Mouse (Mus musculus): Measurements from ENCODE around the gene 1700001C19Rik. TPM values are rescaled to one million over a fixed set of nuclear protein-coding genes. Genes with fewer than 3 reads are reported as not detected.

1700001C19Rik gene
- total and polyA plus RNA-seq, 2 experiments from 2014 or later, result 0.22 to 0.46 TPM

GRCm38 (mm10) chr17:47371451-47371850, 65.7 kb downstream of the 1700001C19Rik start:
- no peak overlapping the region for H3K27ac ChIP-seq (ENCODE audit: low read depth, low read length)
- ATAC-seq (ENCODE audit: low FRiP score) (peak; percentile 70; the same call in 1 of the 2 replicates), DNase-seq (ENCODE audit: low spot score) (peak; percentile 83)
- H3K4me3 ChIP-seq (ENCODE audit: low read depth, low read length), result no peak overlapping the region
- no peak overlapping the region for H3K4me2 ChIP-seq (ENCODE audit: low read depth, low read length, poor library complexity, severe bottlenecking)
- H3K9me3 ChIP-seq (ENCODE audit: low read length), result no peaks in the 10 kb centered on the region
- WGBS, result 7% methylated on average over 4 of the region's 4 CpGs
- no peak overlapping the region for H3K9ac ChIP-seq (replicated peaks; ENCODE audit: low read length, poor library complexity, severe bottlenecking)
- H3K4me1 ChIP-seq (ENCODE audit: insufficient read depth, low read length), result no peaks in the 10 kb centered on the region
- H3K36me3 ChIP-seq (ENCODE audit: insufficient read depth, low read length), result peaks cover 38% of the 10 kb centered on the region
- no peaks in the 10 kb centered on the region for H3K27me3 ChIP-seq (ENCODE audit: insufficient read depth, low read length)
- peak; percentile 94 for TF ChIP-seq CTCF (IDR thresholded peaks at IDR 0.05)

GRCm38 (mm10) chr17:47369087-47369443, 68.1 kb downstream of the 1700001C19Rik start:
- Histone ChIP-seq H3K9me3 (ENCODE audit: low read length) (no peaks in the 10 kb centered on the region), H3K27ac (ENCODE audit: low read depth, low read length) (peak overlapping the region; percentile 80; the same call in 1 of the 2 replicates), H3K9ac (replicated peaks; ENCODE audit: low read length, poor library complexity, severe bottlenecking) (peak overlapping the region; percentile 71), H3K4me1 (ENCODE audit: insufficient read depth, low read length) (no peaks in the 10 kb centered on the region), H3K4me3 (ENCODE audit: low read depth, low read length) (peak overlapping the region; percentile 64), H3K4me2 (ENCODE audit: low read depth, low read length, poor library complexity, severe bottlenecking) (peak overlapping the region; percentile 83), H3K27me3 (ENCODE audit: insufficient read depth, low read length) (no peaks in the 10 kb centered on the region), H3K36me3 (ENCODE audit: insufficient read depth, low read length) (peaks cover 17% of the 10 kb centered on the region)
- DNase-seq (ENCODE audit: low spot score), result no peak
- WGBS, result under 1% methylated on average over 20 of the region's 20 CpGs
- ATAC-seq (ENCODE audit: low FRiP score), result peak; percentile 73
- TF ChIP-seq CTCF (IDR thresholded peaks at IDR 0.05), result no peak

GRCm38 (mm10) chr17:47368401-47369086, 68.6 kb downstream of the 1700001C19Rik start, which contains the start of gene Mrps10:
Mrps10 (plus strand) TSS chr17:47368887.
- Histone ChIP-seq H3K9ac (replicated peaks; ENCODE audit: low read length, poor library complexity, severe bottlenecking) (peak within 1 kb of the TSS; percentile 71), H3K4me2 (ENCODE audit: low read depth, low read length, poor library complexity, severe bottlenecking) (peak within 1 kb of the TSS; percentile 83), H3K27me3 (ENCODE audit: insufficient read depth, low read length) (no peaks in the 10 kb centered on the region), H3K36me3 (ENCODE audit: insufficient read depth, low read length) (peaks cover 14% of the 10 kb centered on the region), H3K27ac (ENCODE audit: low read depth, low read length) (peak within 1 kb of the TSS; percentile 80), H3K4me1 (ENCODE audit: insufficient read depth, low read length) (no peaks in the 10 kb centered on the region), H3K9me3 (ENCODE audit: low read length) (no peaks in the 10 kb centered on the region), H3K4me3 (ENCODE audit: low read depth, low read length) (peak within 1 kb of the TSS; percentile 64)
- WGBS, result 3% methylated on average over 35 of the region's 35 CpGs
- TF ChIP-seq CTCF (IDR thresholded peaks at IDR 0.05), result peak; percentile 1; the same call in 1 of the 2 replicates
- ATAC-seq (ENCODE audit: low FRiP score) (peak; percentile 92), DNase-seq (ENCODE audit: low spot score) (peak; percentile 97)

Other genes starting within 250 kb of the 1700001C19Rik start
- gene Mrps10, start 68.5 kb downstream of the 1700001C19Rik start, total RNA-seq (2014; rRNA removed), result 28.4 and 33.3 TPM in 2 replicates
- gene Mrps10, start 68.5 kb downstream of the 1700001C19Rik start, polyA plus RNA-seq (2015; fragmentation: Nextera tagmentation; extraction: Ambion mirVana), result 70.1 and 79.4 TPM in 2 replicates
- 0.52 TPM in 1 of 2 replicates, not detected in the other for gene Guca1b, start 52.0 kb downstream of the 1700001C19Rik start, total RNA-seq (2014; rRNA removed)
- gene Guca1b, start 52.0 kb downstream of the 1700001C19Rik start, polyA plus RNA-seq (2015; fragmentation: Nextera tagmentation; extraction: Ambion mirVana), result 0.31 and 0.33 TPM in 2 replicates
- not detected in 2 replicates for gene Guca1a, start 36.8 kb downstream of the 1700001C19Rik start, total RNA-seq (2014; rRNA removed)
- gene Guca1a, start 36.8 kb downstream of the 1700001C19Rik start, polyA plus RNA-seq (2015; fragmentation: Nextera tagmentation; extraction: Ambion mirVana), result 1.3 and 1.5 TPM in 2 replicates
- gene AI661453, start 761 bp downstream of the 1700001C19Rik start, total RNA-seq (2014; rRNA removed), result 0.19 and 0.93 TPM in 2 replicates
- gene AI661453, start 761 bp downstream of the 1700001C19Rik start, polyA plus RNA-seq (2015; fragmentation: Nextera tagmentation; extraction: Ambion mirVana), result 0.13 and 0.19 TPM in 2 replicates
- gene Taf8, start 64.9 kb upstream of the 1700001C19Rik start, total RNA-seq (2014; rRNA removed), result 15.1 and 25.1 TPM in 2 replicates
- gene Taf8, start 64.9 kb upstream of the 1700001C19Rik start, polyA plus RNA-seq (2015; fragmentation: Nextera tagmentation; extraction: Ambion mirVana), result 11.5 and 12.3 TPM in 2 replicates
- 37.2 and 41.1 TPM in 2 replicates for gene Ccnd3, start 67.7 kb upstream of the 1700001C19Rik start, total RNA-seq (2014; rRNA removed)
- 52.6 and 57.0 TPM in 2 replicates for gene Ccnd3, start 67.7 kb upstream of the 1700001C19Rik start, polyA plus RNA-seq (2015; fragmentation: Nextera tagmentation; extraction: Ambion mirVana)
- gene Bysl, start 174.1 kb upstream of the 1700001C19Rik start, total RNA-seq (2014; rRNA removed), result 25.8 and 26.0 TPM in 2 replicates
- gene Bysl, start 174.1 kb upstream of the 1700001C19Rik start, polyA plus RNA-seq (2015; fragmentation: Nextera tagmentation; extraction: Ambion mirVana), result 31.9 and 33.1 TPM in 2 replicates
- gene Med20, start 174.2 kb upstream of the 1700001C19Rik start, total RNA-seq (2014; rRNA removed), result 33.8 and 44.7 TPM in 2 replicates
- gene Med20, start 174.2 kb upstream of the 1700001C19Rik start, polyA plus RNA-seq (2015; fragmentation: Nextera tagmentation; extraction: Ambion mirVana), result 32.4 TPM in 2 replicates
- 3.2 and 8.0 TPM in 2 replicates for gene Gm20517, start 174.2 kb upstream of the 1700001C19Rik start, total RNA-seq (2014; rRNA removed)
- 0.96 and 1.1 TPM in 2 replicates for gene Gm20517, start 174.2 kb upstream of the 1700001C19Rik start, polyA plus RNA-seq (2015; fragmentation: Nextera tagmentation; extraction: Ambion mirVana)
- gene Usp49, start 193.3 kb upstream of the 1700001C19Rik start, total RNA-seq (2014; rRNA removed), result 24.3 and 24.4 TPM in 2 replicates
- 3.7 and 3.9 TPM in 2 replicates for gene Usp49, start 193.3 kb upstream of the 1700001C19Rik start, polyA plus RNA-seq (2015; fragmentation: Nextera tagmentation; extraction: Ambion mirVana)